Mouse (Mus musculus) kidney, adult 2 months (tissue): ENCODE measurements around the gene Pbdc1. TPM values are rescaled to one million over a fixed set of nuclear protein-coding genes. Genes with fewer than 3 reads are reported as not detected.
"Not testable (repeated sequence)": the region's sequence is repeated elsewhere in the genome, so short reads cannot be mapped to it uniquely, and the experiment has no call there.

Source experiments
- DNase-seq: peaks from one replicate; pipeline ENCODE4 v3.0.0; 2021
- H3K27ac ChIP-seq: fragments of 200-500 bp; 2 replicates; pipeline ENCODE4 v1.5.1; 2012; ENCODE audit warnings: low read depth, low read length, control low read depth, inconsistent platforms; ENCODE audit not compliant: insufficient read depth
- H3K27me3 ChIP-seq: fragments of 200-500 bp; replicated peaks from 2 replicates; pipeline ENCODE4 v1.6.1; 2012; ENCODE audit warnings: mild to moderate bottlenecking, moderate library complexity, low read length, inconsistent platforms; ENCODE audit not compliant: control insufficient read depth, insufficient read depth
- H3K36me3 ChIP-seq: fragments of 200-500 bp; 2 replicates; pipeline ENCODE4 v1.6.1; 2012; ENCODE audit warnings: mild to moderate bottlenecking, moderate library complexity, low read length, inconsistent platforms; ENCODE audit not compliant: control insufficient read depth, insufficient read depth
- H3K4me1 ChIP-seq: fragments of 200-500 bp; 2 replicates; pipeline ENCODE4 v1.6.1; 2011; ENCODE audit warnings: low read length; ENCODE audit not compliant: control insufficient read depth, insufficient read depth
- H3K4me3 ChIP-seq: fragments of 200-500 bp; 2 replicates; pipeline ENCODE4 v1.5.1; 2011; ENCODE audit warnings: mild to moderate bottlenecking, low read depth, low read length, control low read depth; ENCODE audit not compliant: insufficient read depth
- CTCF ChIP-seq: fragments of 200-500 bp; conservative IDR thresholded peaks from 2 replicates; pipeline ENCODE4 v1.5.1; 2011; ENCODE audit warnings: low read depth, mild to moderate bottlenecking, control low read depth, low read length, moderate library complexity, mixed read lengths; ENCODE audit not compliant: insufficient read depth, insufficient read length
- POLR2A ChIP-seq: fragments of 200-500 bp; IDR thresholded peaks from one replicate; pipeline ENCODE4 v1.6.1; 2011; ENCODE audit warnings: low read depth, low read length, control low read depth
- WGBS: fragments of 180-500 bp; shearing (Covaris S2); methylation state at CpG from one replicate; pipeline ENCODE4 v1.1.7; 2018; 5-methylcytosine and 5-hydroxymethylcytosine counted together
- polyA plus RNA-seq: library from polyadenylated mRNA; depleted of rRNA; stranded (reverse); fragments of >200 nt; gene quantifications from 2 replicates; pipeline ENCODE4 v1.2.3, GENCODE M21; 2012; rRNA removed

Gene Pbdc1
- polyA plus RNA-seq, 1 experiment = 13.8 TPM

- WGBS = 47% methylated on average over 5 of the region's 5 CpGs
- TF ChIP-seq POLR2A = no peak
- TF ChIP-seq CTCF = peak; percentile 23; the same call in 1 of the 2 replicates
- H3K4me3 ChIP-seq = no peak overlapping the region
- no peaks in the 10 kb centered on the region for H3K27me3 ChIP-seq
- H3K4me1 ChIP-seq = no peaks in the 10 kb centered on the region
- H3K36me3 ChIP-seq = no peaks in the 10 kb centered on the region
- H3K27ac ChIP-seq = no peak overlapping the region
- DNase-seq = peak; percentile 38
These were observed 24.6 kb downstream of the Pbdc1 start for GRCm38 (mm10) chrX:105104175-105104574.

- Histone ChIP-seq H3K4me3 (no peak overlapping the region), H3K27ac (no peak overlapping the region), H3K36me3 (no peaks in the 10 kb centered on the region), H3K27me3 (no peaks in the 10 kb centered on the region), H3K4me1 (0 out of 2 replicates have a peak, but pooled peaks cover 2% of the 10 kb centered on the region)
- TF ChIP-seq POLR2A = no peak
- no peak for TF ChIP-seq CTCF
- WGBS = 47% methylated on average over 2 of the region's 2 CpGs
- peak; percentile 25 for DNase-seq
These were observed 35.4 kb downstream of the Pbdc1 start for GRCm38 (mm10) chrX:105114994-105115393.

DNA sequence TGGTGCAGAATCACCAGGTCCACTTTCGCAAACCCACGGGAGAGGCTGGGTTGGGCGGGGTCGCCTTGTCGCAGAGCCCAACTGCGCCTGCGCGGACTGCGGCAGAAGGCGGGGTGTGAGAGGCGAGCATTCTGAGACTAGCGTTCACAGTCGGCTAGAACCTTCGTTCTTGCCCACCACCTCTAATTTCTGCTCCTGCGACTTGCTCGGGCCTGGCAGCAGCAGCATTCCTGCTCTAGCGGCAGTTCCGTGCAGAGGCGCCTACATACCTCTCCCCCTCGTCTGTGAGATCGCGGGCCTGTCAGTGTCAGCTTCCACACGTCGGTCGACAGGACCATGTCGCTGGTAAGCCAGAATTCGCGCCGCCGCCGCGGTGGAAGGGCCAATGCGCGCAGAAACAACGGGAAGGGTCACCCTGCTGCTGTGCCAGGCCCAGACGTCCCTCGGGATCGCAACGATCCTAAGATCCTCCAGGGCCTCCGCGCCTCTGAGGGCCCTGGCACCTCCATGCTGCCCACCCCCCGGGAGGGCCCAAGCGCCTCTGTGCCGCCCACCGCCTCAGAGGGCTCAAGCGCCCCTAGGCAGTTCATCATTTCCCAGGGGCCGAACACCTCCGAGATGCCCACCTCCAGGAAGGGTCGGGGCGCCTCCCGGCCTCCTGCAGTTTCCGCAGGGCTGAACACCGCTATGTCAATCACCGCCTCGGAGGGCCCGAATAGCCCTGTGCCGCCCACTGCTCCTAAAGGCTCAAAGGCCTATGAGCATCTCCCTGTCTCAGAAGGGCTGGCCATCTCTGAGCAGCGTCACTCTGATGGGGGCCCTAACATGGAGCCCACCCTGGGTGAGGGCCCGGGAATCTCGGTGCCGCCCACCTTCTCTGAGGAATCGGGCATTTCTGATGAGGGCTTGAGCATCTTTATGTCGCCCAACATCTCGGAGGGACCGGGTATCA, 41.0 kb downstream of the Pbdc1 start, which contains the start of gene Magee1:
Magee1 (plus strand) TSS at position 104 of the 952 bp plus-strand sequence.
- peak; percentile 70 for DNase-seq
- no peaks in the 10 kb centered on the region for H3K27me3 ChIP-seq
- H3K4me1 ChIP-seq = 0 out of 2 replicates have a peak, but pooled peaks cover 3% of the 10 kb centered on the region
- under 1% methylated on average over 65 of the region's 65 CpGs for WGBS
- peak within 1 kb of the TSS; percentile 100 for H3K4me3 ChIP-seq
- H3K36me3 ChIP-seq = no peaks in the 10 kb centered on the region
- no peak within 1 kb of the TSS for H3K27ac ChIP-seq
- TF ChIP-seq POLR2A (no peak), CTCF (no peak)

DNA sequence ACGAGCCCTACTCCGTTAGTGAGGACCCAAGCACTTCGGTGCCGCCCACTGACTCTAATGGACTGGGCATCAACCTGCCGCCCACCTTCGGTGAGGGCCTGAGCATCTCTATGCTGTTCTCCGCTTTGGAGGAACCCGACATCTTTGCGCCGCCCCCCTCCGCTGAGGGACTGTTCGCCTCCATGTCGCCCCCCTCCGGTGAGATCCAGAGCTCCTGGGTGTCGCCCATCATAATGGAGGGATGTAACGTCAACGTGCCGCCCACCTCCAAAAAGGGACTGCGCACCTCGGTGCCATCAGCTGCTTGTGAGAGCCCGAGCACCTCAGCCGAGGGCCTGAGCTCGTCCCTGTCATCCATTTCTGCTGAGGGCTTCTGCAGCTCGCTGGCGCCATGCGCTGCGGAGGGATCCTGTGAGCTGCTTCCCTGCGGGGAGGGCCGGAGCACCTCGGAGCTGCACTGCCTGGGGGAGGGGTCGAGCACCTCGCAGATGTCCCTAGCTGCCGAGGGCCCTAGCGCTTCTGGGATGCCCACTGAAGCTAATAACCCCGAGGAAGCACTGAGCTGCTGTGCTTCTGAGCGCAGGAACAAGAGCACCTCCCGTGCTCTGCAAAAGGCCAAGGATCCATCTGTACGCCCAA, 41.8 kb downstream of the Pbdc1 start:
- DNase-seq = peak; percentile 54
- 0 out of 2 replicates have a peak, but pooled peaks cover 3% of the 10 kb centered on the region for H3K4me1 ChIP-seq
- no peak for TF ChIP-seq POLR2A
- peak; percentile 41; the same call in 1 of the 2 replicates for TF ChIP-seq CTCF
- peak overlapping the region; percentile 100 for H3K4me3 ChIP-seq
- H3K27ac ChIP-seq = no peak overlapping the region
- H3K27me3 ChIP-seq = no peaks in the 10 kb centered on the region
- 7% methylated on average over 35 of the region's 38 CpGs for WGBS
- H3K36me3 ChIP-seq = no peaks in the 10 kb centered on the region

GRCm38 (mm10) chrX:105124903-105125302, 45.3 kb downstream of the Pbdc1 start:
- no peak for TF ChIP-seq POLR2A
- no peak for TF ChIP-seq CTCF
- WGBS = 6% methylated on average over 2 of the region's 3 CpGs
- Histone ChIP-seq H3K27ac (no peak overlapping the region), H3K36me3 (no peaks in the 10 kb centered on the region), H3K4me1 (0 out of 2 replicates have a peak, but pooled peaks cover 2% of the 10 kb centered on the region), H3K4me3 (no peak overlapping the region), H3K27me3 (no peaks in the 10 kb centered on the region)
- DNase-seq = no peak

DNA sequence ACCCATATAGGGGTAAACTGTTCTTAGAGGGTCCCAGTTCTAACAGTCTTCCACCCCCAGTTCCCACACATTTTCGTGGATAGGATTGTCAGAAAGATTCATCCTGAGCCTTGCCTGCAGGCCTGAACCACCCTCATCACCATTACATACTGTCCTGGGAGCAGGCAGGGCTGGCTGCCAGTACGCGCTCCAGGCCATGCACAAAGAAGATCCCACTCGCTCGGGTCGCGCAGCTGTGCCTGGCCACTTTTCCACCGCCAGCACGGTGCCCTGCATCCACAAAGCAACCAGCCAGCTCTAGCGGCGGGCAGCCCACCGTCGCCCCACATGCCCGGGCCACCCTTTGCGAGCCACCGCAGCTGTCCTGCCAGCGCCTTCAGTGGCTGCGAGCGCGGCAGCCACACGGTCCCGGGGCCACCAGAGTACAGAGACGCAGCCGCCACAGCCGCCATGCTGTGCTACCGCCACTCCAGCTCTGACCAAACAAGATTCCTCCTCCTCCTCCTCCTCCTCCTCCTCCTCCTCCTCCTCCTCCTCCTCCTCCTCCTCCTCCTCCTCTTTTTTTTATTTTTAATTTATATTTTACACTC, 72.4 kb downstream of the Pbdc1 start:
- Histone ChIP-seq H3K4me1 (no peaks in the 10 kb centered on the region), H3K27ac (no peak overlapping the region), H3K36me3 (no peaks in the 10 kb centered on the region), H3K4me3 (no peak overlapping the region), H3K27me3 (no peaks in the 10 kb centered on the region)
- DNase-seq = no peak
- WGBS = 50% methylated on average over 21 of the region's 26 CpGs
- TF ChIP-seq CTCF (no peak), POLR2A (no peak)

- not testable (repeated sequence) for H3K4me3 ChIP-seq, H3K27ac ChIP-seq, H3K27me3 ChIP-seq, DNase-seq, H3K36me3 ChIP-seq, H3K4me1 ChIP-seq
- WGBS = 62% methylated on average over 5 of the region's 6 CpGs
These were observed 85.5 kb downstream of the Pbdc1 start for GRCm38 (mm10) chrX:105165007-105165406.

Other genes starting within 250 kb of the Pbdc1 start
- gene Magee2, start 222.5 kb upstream of the Pbdc1 start, polyA plus RNA-seq = 0.06 TPM in 1 of 2 replicates, not detected in the other
- 3.6 and 4.8 TPM in 2 replicates for gene Magee1, start 40.6 kb downstream of the Pbdc1 start, polyA plus RNA-seq